In the genomic region with DNA sequence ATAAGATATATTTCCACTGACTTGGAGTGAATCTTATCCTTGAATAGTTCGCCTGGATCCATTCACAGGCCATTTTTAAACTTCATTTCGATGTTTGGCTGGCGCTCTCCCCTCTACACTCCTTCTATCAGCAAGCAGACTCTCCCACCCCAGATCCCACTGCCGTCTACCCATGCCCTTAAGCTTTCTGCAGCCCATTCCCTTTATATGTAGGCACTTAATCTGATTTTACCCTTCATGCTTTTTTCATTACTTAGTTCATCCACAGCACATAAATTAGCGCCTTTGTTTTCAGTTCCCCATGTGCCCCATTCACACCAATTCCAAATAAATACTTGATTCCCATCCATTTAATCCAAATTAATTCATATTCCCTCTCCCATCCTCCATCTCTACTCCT, we compare ENCODE assay signal across 19 mouse cellular contexts. TPM values are rescaled to one million over a fixed set of nuclear protein-coding genes. Genes with fewer than 3 reads are reported as not detected.
DNase-seq lines count a peak whose midpoint lies in the region; ATAC-seq and TF ChIP-seq lines count a peak whose summit lies in the region.
"Had no signal": no experiment of that assay in that cellular context is flagged by ENCODE, and none has a peak within 500 bp of the region (broad histone marks: within the 10 kb centered on the region; RNA-seq: fewer than 3 reads in every experiment).

No protein-coding gene starts in this region.

- WGBS in midbrain, embryonic 13.5 days, result 54% methylated on average over 5 of the region's 5 CpGs
- 75% methylated on average over 5 of the region's 5 CpGs for WGBS in midbrain, embryonic 11.5 days
- 66% methylated on average over 5 of the region's 5 CpGs for WGBS in forebrain, embryonic 14.5 days
- 63% methylated on average over 5 of the region's 5 CpGs for WGBS in neural tube, embryonic 15.5 days

- no peaks in the 10 kb centered on the region for H3K27me3 ChIP-seq in midbrain, embryonic 13.5 days
- H3K27me3 ChIP-seq in midbrain, embryonic 11.5 days (ENCODE audit: control insufficient read depth, insufficient read depth, low read length), result no peaks in the 10 kb centered on the region
- H3K27me3 ChIP-seq in forebrain, embryonic 14.5 days (replicated peaks; ENCODE audit: control insufficient read depth, insufficient read depth, low read length), result no peaks in the 10 kb centered on the region
- H3K27me3 ChIP-seq in neural tube, embryonic 15.5 days (replicated peaks), result no peaks in the 10 kb centered on the region
- H3K27me3 ChIP-seq: embryonic facial prominence, embryonic 13.5 days; hindbrain, embryonic 12.5 days had no signal

- ATAC-seq in midbrain, embryonic 13.5 days, result peak; percentile 53; the same call in 1 of the 2 replicates
- no peak for ATAC-seq in midbrain, embryonic 11.5 days (ENCODE audit: low FRiP score)
- ATAC-seq in forebrain, embryonic 14.5 days, result peak; percentile 43; the same call in 1 of the 2 replicates
- no peak for ATAC-seq in neural tube, embryonic 15.5 days (ENCODE audit: low FRiP score)
- ATAC-seq in cerebellum, adult (ENCODE audit: insufficient number of reproducible peaks, low FRiP score, low TSS enrichment), result no peak
- ATAC-seq: hindbrain, embryonic 16.5 days; inflammation-experienced regulatory T-cells, adult 6 months had no signal

- no peak for DNase-seq in midbrain, embryonic 11.5 days (ENCODE audit: low spot score, missing footprints)
- DNase-seq in brain, embryonic 14.5 days (ENCODE audit: low read depth), result peak; percentile 79
- DNase-seq in forebrain, embryonic 14.5 days (ENCODE audit: low spot score), result peak; percentile 41
- DNase-seq: adrenal gland, adult 8-10 months; cerebellum, adult 18-20 months; cerebellum, adult 9-11 months; cerebellum, postnatal 36 days; gastrocnemius, postnatal 10 days; heart, adult 18-20 months; heart, postnatal 10 days; heart, postnatal 4 days had no signal

- H3K36me3 ChIP-seq in midbrain, embryonic 13.5 days, result peaks cover 32% of the 10 kb centered on the region
- 0 out of 2 replicates have a peak, but pooled peaks cover 3% of the 10 kb centered on the region for H3K36me3 ChIP-seq in midbrain, embryonic 11.5 days (ENCODE audit: control insufficient read depth, insufficient read depth, low read length)
- H3K36me3 ChIP-seq in forebrain, embryonic 14.5 days (ENCODE audit: control insufficient read depth, insufficient read depth, low read length), result peaks cover 15% of the 10 kb centered on the region; the same call in 1 of the 2 replicates
- peaks cover 8% of the 10 kb centered on the region for H3K36me3 ChIP-seq in neural tube, embryonic 15.5 days

- no peak overlapping the region for H3K4me3 ChIP-seq in midbrain, embryonic 13.5 days (replicated peaks)
- no peak overlapping the region for H3K4me3 ChIP-seq in midbrain, embryonic 11.5 days (ENCODE audit: low read depth, low read length)
- no peak overlapping the region for H3K4me3 ChIP-seq in forebrain, embryonic 14.5 days (ENCODE audit: low read depth, low read length)
- no peak overlapping the region for H3K4me3 ChIP-seq in neural tube, embryonic 15.5 days (replicated peaks)
- H3K4me3 ChIP-seq: embryonic facial prominence, embryonic 13.5 days; heart, embryonic 10.5 days; hindbrain, embryonic 12.5 days had no signal

- TF ChIP-seq CTCF in brain, embryonic 14.5 days (IDR thresholded peaks at IDR 0.05; ENCODE audit: borderline replicate concordance, extremely low read depth, insufficient read depth, insufficient read length), result no peak

- H3K4me1 ChIP-seq in midbrain, embryonic 13.5 days (replicated peaks), result peaks cover 60% of the 10 kb centered on the region
- H3K4me1 ChIP-seq in midbrain, embryonic 11.5 days (ENCODE audit: control insufficient read depth, insufficient read depth, low read length), result peaks cover 5% of the 10 kb centered on the region; the same call in 1 of the 2 replicates
- peaks cover 21% of the 10 kb centered on the region for H3K4me1 ChIP-seq in forebrain, embryonic 14.5 days (ENCODE audit: control insufficient read depth, insufficient read depth, low read length)
- peaks cover 48% of the 10 kb centered on the region for H3K4me1 ChIP-seq in neural tube, embryonic 15.5 days
- H3K4me1 ChIP-seq: embryonic facial prominence, embryonic 13.5 days had no signal

- no peaks in the 10 kb centered on the region for H3K9me3 ChIP-seq in midbrain, embryonic 13.5 days
- no peaks in the 10 kb centered on the region for H3K9me3 ChIP-seq in midbrain, embryonic 11.5 days (ENCODE audit: control insufficient read depth, low read length)
- H3K9me3 ChIP-seq in forebrain, embryonic 14.5 days (replicated peaks; ENCODE audit: control insufficient read depth, low read length), result no peaks in the 10 kb centered on the region
- H3K9me3 ChIP-seq in neural tube, embryonic 15.5 days (replicated peaks), result no peaks in the 10 kb centered on the region
- H3K9me3 ChIP-seq: embryonic facial prominence, embryonic 13.5 days; heart, embryonic 10.5 days; hindbrain, embryonic 12.5 days had no signal

- H3K4me2 ChIP-seq in midbrain, embryonic 13.5 days (replicated peaks), result no peak overlapping the region
- no peak overlapping the region for H3K4me2 ChIP-seq in midbrain, embryonic 11.5 days
- no peak overlapping the region for H3K4me2 ChIP-seq in forebrain, embryonic 14.5 days (ENCODE audit: low read length)
- no peak overlapping the region for H3K4me2 ChIP-seq in neural tube, embryonic 15.5 days
- H3K4me2 ChIP-seq: embryonic facial prominence, embryonic 13.5 days; hindbrain, embryonic 12.5 days had no signal

- H3K9ac ChIP-seq in midbrain, embryonic 13.5 days (replicated peaks), result no peak overlapping the region
- no peak overlapping the region for H3K9ac ChIP-seq in midbrain, embryonic 11.5 days (ENCODE audit: low read length)
- H3K9ac ChIP-seq in forebrain, embryonic 14.5 days (ENCODE audit: low read length), result no peak overlapping the region
- no peak overlapping the region for H3K9ac ChIP-seq in neural tube, embryonic 15.5 days (replicated peaks)
- H3K9ac ChIP-seq: embryonic facial prominence, embryonic 13.5 days; hindbrain, embryonic 12.5 days had no signal

- no peak for TF ChIP-seq POLR2A in brain, embryonic 14.5 days (IDR thresholded peaks at IDR 0.05; ENCODE audit: borderline replicate concordance, extremely low read depth, insufficient read depth, insufficient read length, poor library complexity, severe bottlenecking)

- peak overlapping the region; percentile 44; the same call in 1 of the 2 replicates for H3K27ac ChIP-seq in midbrain, embryonic 13.5 days
- H3K27ac ChIP-seq in midbrain, embryonic 11.5 days (ENCODE audit: low read depth, low read length), result no peak overlapping the region
- 0 out of 2 replicates have a peak overlapping the region, but pooled peaks have one; percentile 15 for H3K27ac ChIP-seq in forebrain, embryonic 14.5 days (ENCODE audit: low read depth, low read length)
- H3K27ac ChIP-seq in neural tube, embryonic 15.5 days (replicated peaks), result 0 out of 2 replicates have a peak overlapping the region, but pooled peaks have one; percentile 28
- H3K27ac ChIP-seq: embryonic facial prominence, embryonic 13.5 days; heart, embryonic 10.5 days; hindbrain, embryonic 12.5 days had no signal

RNA-seq across cellular contexts. Expression of a gene that starts 48.0 kb away (rescaled TPM):
- polyA plus RNA-seq in midbrain, embryonic 13.5 days (2015; fragmentation: Nextera tagmentation; extraction: Ambion mirVana), result 84.5 and 92.2 TPM in 2 replicates
- polyA plus RNA-seq in midbrain, embryonic 11.5 days (2014; fragmentation: Nextera tagmentation; extraction: Ambion mirVana), result 30.4 and 32.0 TPM in 2 replicates
- 25.8 and 42.7 TPM in 2 replicates for polyA plus RNA-seq in brain, embryonic 14.5 days (2012; rRNA removed)
- 63.1 and 91.4 TPM in 2 replicates for polyA plus RNA-seq in forebrain, embryonic 14.5 days (2014; fragmentation: Nextera tagmentation; extraction: Ambion mirVana)
- 69.6 and 82.2 TPM in 2 replicates for polyA plus RNA-seq in neural tube, embryonic 15.5 days (2015; fragmentation: Nextera tagmentation; extraction: Ambion mirVana)

Comparison
In these comparisons a context has a peak if more than half of its experiments do, and no peak if none do; other contexts are left out.
1. ATAC-seq: peak in midbrain, embryonic 13.5 days (single experiment) and forebrain, embryonic 14.5 days (single experiment); none in midbrain, embryonic 11.5 days (single experiment), neural tube, embryonic 15.5 days (single experiment) and cerebellum, adult (single experiment).